Mouse (Mus musculus) liver, adult (tissue): ENCODE measurements around the gene Chrm5.

ENCODE experiments used
- GATA4 ChIP-seq: IDR thresholded peaks from 2 replicates; pipeline ENCODE4 v1.6.1; 2014; ENCODE audit warnings: mild to moderate bottlenecking, low read length; ENCODE audit not compliant: insufficient replicate concordance

Gene Chrm5

GRCm38 (mm10) chr2:112492431-112492855, 11.9 kb upstream of the Chrm5 start:
- no peak for TF ChIP-seq GATA4

DNA sequence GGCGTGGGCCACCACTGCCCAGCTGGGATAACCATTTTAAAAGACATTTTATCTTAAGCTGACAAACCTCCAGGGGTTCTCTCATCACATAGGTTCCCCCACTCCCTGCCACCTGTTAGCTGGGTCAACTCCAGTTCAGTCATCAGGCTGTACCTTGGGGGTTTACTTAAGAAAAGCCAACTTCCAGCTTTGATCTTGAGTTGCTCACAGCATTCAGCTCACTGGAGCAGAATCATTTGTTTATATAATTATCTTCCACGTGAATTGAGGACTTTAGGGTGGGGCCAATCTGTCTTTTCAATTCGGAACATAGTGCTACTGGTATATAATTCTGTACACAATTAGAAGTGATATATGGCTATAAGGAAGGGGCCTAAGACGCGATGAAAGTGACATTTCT, 11.1 kb upstream of the Chrm5 start:
- no peak for TF ChIP-seq GATA4

DNA sequence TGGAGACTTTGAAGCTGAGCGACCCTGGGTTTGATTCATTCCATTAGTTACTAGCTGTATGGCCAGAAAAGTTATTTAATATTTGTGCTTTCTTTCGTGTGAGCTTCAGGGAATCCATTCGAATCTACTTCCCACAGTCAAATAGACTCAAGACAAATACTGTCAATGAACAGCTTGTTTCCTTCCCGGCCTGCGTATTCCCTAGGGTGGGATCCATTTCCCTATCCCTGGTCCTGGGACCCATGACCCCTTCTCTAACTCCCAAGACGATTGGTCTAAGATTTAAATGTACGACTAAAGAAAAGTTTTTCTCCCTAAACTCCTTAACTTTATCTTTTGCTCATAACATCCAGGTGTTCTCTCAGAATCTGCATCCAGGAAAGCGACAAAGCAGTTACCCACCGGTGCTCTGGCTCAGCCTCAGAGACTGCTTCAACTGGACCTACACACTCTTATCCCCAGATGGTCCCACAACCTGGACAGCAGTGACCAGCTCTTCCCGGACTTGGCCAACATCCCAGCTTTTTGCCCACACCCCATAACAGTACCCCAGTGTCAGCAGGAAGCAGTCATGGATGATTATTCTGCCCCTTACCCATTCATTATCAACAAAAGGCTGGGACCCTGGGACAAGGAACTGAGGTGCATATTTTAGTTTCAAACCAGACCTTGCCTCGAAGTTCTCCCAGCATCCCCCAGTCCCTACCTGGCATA, 10.1 kb upstream of the Chrm5 start:
- no peak for TF ChIP-seq GATA4

GRCm38 (mm10) chr2:112484886-112485285, 4.3 kb upstream of the Chrm5 start:
- TF ChIP-seq GATA4: no peak

- no peak for TF ChIP-seq GATA4
These were observed 2.7 kb upstream of the Chrm5 start for GRCm38 (mm10) chr2:112483334-112483651.

- TF ChIP-seq GATA4: no peak
These were observed 2.2 kb upstream of the Chrm5 start for GRCm38 (mm10) chr2:112482533-112483333.

DNA sequence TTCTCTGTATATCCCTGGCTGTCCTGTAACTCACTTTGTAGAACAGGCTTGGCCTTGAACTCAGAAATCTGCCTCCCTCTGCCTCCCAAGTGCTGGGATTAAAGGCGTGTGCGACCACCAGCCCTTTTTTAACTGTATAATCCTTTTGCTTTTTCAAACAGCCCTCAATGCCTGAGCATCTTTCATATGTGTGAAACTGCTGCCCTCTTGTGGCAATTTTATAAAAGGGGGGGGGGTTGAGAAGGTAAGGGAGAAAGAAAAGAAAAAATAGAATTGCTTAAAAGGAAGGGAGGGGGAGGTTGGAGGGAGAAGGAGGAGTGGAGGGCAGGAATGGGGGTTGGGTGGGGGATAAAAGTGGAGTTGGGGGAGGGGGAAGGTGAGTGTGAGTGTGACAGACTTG, 995 bp upstream of the Chrm5 start:
- no peak for TF ChIP-seq GATA4

DNA sequence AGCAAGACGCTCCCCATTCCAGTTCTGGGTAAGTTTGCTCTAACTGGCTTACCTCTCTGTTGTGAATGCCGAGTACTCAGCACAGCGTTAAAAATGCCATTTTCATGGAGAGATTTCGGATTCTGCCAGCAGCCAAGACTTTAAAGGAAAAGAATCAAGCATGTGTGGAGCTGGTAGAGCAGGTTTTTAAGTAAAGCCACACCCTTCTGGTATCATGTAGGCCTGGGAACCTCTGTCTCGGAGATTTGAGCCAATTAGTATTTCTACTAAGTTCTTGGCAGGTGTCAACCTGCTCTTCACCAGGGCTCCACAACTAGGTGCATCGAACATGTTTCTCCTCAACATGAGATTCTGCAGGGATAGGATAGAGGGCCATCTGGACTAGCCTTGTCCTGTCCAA, 4.0 kb downstream of the Chrm5 start:
- no peak for TF ChIP-seq GATA4

- TF ChIP-seq GATA4: no peak
These were observed 5.4 kb downstream of the Chrm5 start for GRCm38 (mm10) chr2:112474997-112475724.

GRCm38 (mm10) chr2:112472076-112472475, 8.5 kb downstream of the Chrm5 start:
- TF ChIP-seq GATA4: no peak

DNA sequence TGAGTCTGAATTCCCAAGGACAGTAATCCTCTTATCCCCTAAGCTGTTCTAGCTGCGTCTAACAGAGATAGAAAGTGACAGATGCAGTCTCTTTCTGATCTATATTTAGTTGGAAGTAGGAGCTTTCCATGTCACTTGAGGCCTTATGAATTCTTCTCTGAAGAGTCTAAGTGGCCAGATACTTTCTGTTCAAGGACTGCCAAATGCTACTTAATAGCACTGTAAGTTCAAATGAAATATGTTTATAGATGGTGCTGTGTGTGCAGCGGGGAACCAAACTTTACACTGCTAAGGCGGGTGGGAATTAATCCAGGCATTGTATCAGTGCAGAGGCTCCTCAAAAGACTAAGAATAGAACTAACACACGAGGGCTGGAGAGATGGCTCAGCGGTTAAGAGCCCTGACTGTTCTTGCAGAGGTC, 9.6 kb downstream of the Chrm5 start:
- no peak for TF ChIP-seq GATA4

- no peak for TF ChIP-seq GATA4
These were observed 11.0 kb downstream of the Chrm5 start for GRCm38 (mm10) chr2:112469542-112469941.

- TF ChIP-seq GATA4: no peak
These were observed 20.0 kb downstream of the Chrm5 start for GRCm38 (mm10) chr2:112460557-112460956.

GRCm38 (mm10) chr2:112454862-112455564, 25.6 kb downstream of the Chrm5 start, which contains the start of gene Emc7:
Gene Emc7 (plus strand): TSS chr2:112454997.
- TF ChIP-seq GATA4: peak; percentile 67; the same call in 1 of the 2 replicates
